Mouse (Mus musculus): Measurements from ENCODE around the gene Upk3bl. TPM values are rescaled to one million over a fixed set of nuclear protein-coding genes. Genes with fewer than 3 reads are reported as not detected.
"Not testable (repeated sequence)": the region's sequence is repeated elsewhere in the genome, so short reads cannot be mapped to it uniquely, and the experiment has no call there.

Upk3bl gene
- total RNA-seq, 2 experiments from 2014 or later, result not detected

GRCm38 (mm10) chr5:136084891-136085651 is 30.8 kb downstream of the Upk3bl start:
- no peak for DNase-seq (ENCODE audit: low spot score in 2 of 2)

GRCm38 (mm10) chr5:136086290-136086689 is 32.0 kb downstream of the Upk3bl start:
- DNase-seq (ENCODE audit: low spot score in 2 of 2), result no peak

GRCm38 (mm10) chr5:136088821-136089575 is 34.7 kb downstream of the Upk3bl start:
- DNase-seq (ENCODE audit: low spot score in 2 of 2), result no peak

GRCm38 (mm10) chr5:136091927-136092326 is 37.6 kb downstream of the Upk3bl start:
- no peak for DNase-seq (ENCODE audit: low spot score in 2 of 2)

- DNase-seq (ENCODE audit: low spot score in 2 of 2), result no peak
Measured at GRCm38 (mm10) chr5:136094249-136095010, 40.1 kb downstream of the Upk3bl start.

- no peak for DNase-seq (ENCODE audit: low spot score in 2 of 2)
Measured at GRCm38 (mm10) chr5:136095089-136095488, 40.8 kb downstream of the Upk3bl start.

GRCm38 (mm10) chr5:136098536-136098935 is 44.2 kb downstream of the Upk3bl start:
- no peak for DNase-seq (ENCODE audit: low spot score in 2 of 2)

GRCm38 (mm10) chr5:136102099-136102820 is 48.0 kb downstream of the Upk3bl start:
- DNase-seq (ENCODE audit: low spot score in 2 of 2), result peak; percentile 71 to 77

- DNase-seq (ENCODE audit: low spot score in 2 of 2), result no peak
Measured at GRCm38 (mm10) chr5:136104511-136104910, 50.2 kb downstream of the Upk3bl start.

GRCm38 (mm10) chr5:136108486-136108885 is 54.2 kb downstream of the Upk3bl start:
- no peak for DNase-seq (ENCODE audit: low spot score in 2 of 2)

- no peak for DNase-seq (ENCODE audit: low spot score in 2 of 2)
Measured at GRCm38 (mm10) chr5:136109042-136109441, 54.8 kb downstream of the Upk3bl start.

GRCm38 (mm10) chr5:136113546-136113945 is 59.3 kb downstream of the Upk3bl start:
- DNase-seq (ENCODE audit: low spot score in 2 of 2), result not testable (repeated sequence)

Small RNAs within 50 kb of the gene (microRNA-seq; reads per million reads assigned to microRNA genes)
- gene Mir7035, result 1.6 to 1.7 reads per million in 2 experiments

Other genes with a start within 250 kb of the Upk3bl start
- gene Srrm3, start 247.6 kb upstream of the Upk3bl start, total RNA-seq (2021), result 10 to 100 TPM; 63.2 to 68.4 TPM
- 10 to 100 TPM in 1 of 2 experiments, 1 to 10 TPM in 1; 7.1 to 10.5 TPM for gene Hspb1, start 166.6 kb upstream of the Upk3bl start, total RNA-seq (2021)
- 1,000 to 10,000 TPM; 1,522 to 1,558 TPM for gene Ywhag, start 119.9 kb upstream of the Upk3bl start, total RNA-seq (2021)
- gene Ssc4d, start 80.0 kb upstream of the Upk3bl start, total RNA-seq (2021), result 1 to 10 TPM; 1.7 to 2.0 TPM
- not detected for gene Zp3, start 74.4 kb upstream of the Upk3bl start, total RNA-seq (2021)
- 1 to 10 TPM; 9.1 to 9.5 TPM for gene Dtx2, start 59.7 kb upstream of the Upk3bl start, total RNA-seq (2021)
- gene Upk3b, start 16.0 kb upstream of the Upk3bl start, total RNA-seq (2021), result not detected
- gene Rasa4, start 29.4 kb downstream of the Upk3bl start, total RNA-seq (2021), result 1 to 10 TPM; 4.3 to 4.4 TPM
- 10 to 100 TPM; 73.6 to 82.2 TPM for gene Polr2j, start 62.1 kb downstream of the Upk3bl start, total RNA-seq (2021)
- gene Lrwd1, start 81.6 kb downstream of the Upk3bl start, total RNA-seq (2021), result 10 to 100 TPM; 15.1 to 18.5 TPM
- 1 to 10 TPM; 8.4 to 10.0 TPM for gene Alkbh4, start 81.7 kb downstream of the Upk3bl start, total RNA-seq (2021)
- gene Orai2, start 116.2 kb downstream of the Upk3bl start, total RNA-seq (2021), result 100 to 1,000 TPM; 124 to 127 TPM
- 10 to 100 TPM; 39.9 to 41.5 TPM for gene Prkrip1, start 144.5 kb downstream of the Upk3bl start, total RNA-seq (2021)
- gene Sh2b2, start 192.1 kb downstream of the Upk3bl start, total RNA-seq (2021), result 1 to 10 TPM; 8.7 to 9.5 TPM

All from layer of hippocampus, postnatal 14 days (tissue).